Mouse (Mus musculus): ENCODE data around the gene Trip11. TPM values are rescaled to one million over a fixed set of nuclear protein-coding genes. Genes with fewer than 3 reads are reported as not detected.

The Trip11 gene
- polyA plus RNA-seq, 1 experiment from 2014 or later: 14.4 TPM

GRCm38 (mm10) chr12:101937572-101937971, 24.5 kb upstream of the Trip11 start:
- no peaks in the 10 kb centered on the region for H3K9me3 ChIP-seq (replicated peaks; ENCODE audit: control insufficient read depth, low read length)
- no peaks in the 10 kb centered on the region for H3K27me3 ChIP-seq (replicated peaks; ENCODE audit: control insufficient read depth, insufficient read depth, low read length)
- H3K4me1 ChIP-seq (ENCODE audit: control insufficient read depth, insufficient read depth, low read length): no peaks in the 10 kb centered on the region
- no peak overlapping the region for H3K4me2 ChIP-seq (ENCODE audit: low read length)
- H3K4me3 ChIP-seq (ENCODE audit: low read depth, low read length): no peak overlapping the region
- H3K36me3 ChIP-seq (ENCODE audit: control insufficient read depth, insufficient read depth, low read length): peaks cover 52% of the 10 kb centered on the region
- DNase-seq (ENCODE audit: low spot score): peak; percentile 4
- H3K27ac ChIP-seq (ENCODE audit: low read depth, low read length): no peak overlapping the region
- 85% methylated on average over 7 of the region's 7 CpGs for WGBS
- H3K9ac ChIP-seq (ENCODE audit: low read length): no peak overlapping the region
- no peak for ATAC-seq

- WGBS: 97% methylated on average over 3 of the region's 3 CpGs
- Histone ChIP-seq H3K36me3 (ENCODE audit: control insufficient read depth, insufficient read depth, low read length) (peaks cover 54% of the 10 kb centered on the region), H3K9me3 (replicated peaks; ENCODE audit: control insufficient read depth, low read length) (no peaks in the 10 kb centered on the region), H3K4me2 (ENCODE audit: low read length) (no peak overlapping the region), H3K4me1 (ENCODE audit: control insufficient read depth, insufficient read depth, low read length) (no peaks in the 10 kb centered on the region), H3K27me3 (replicated peaks; ENCODE audit: control insufficient read depth, insufficient read depth, low read length) (no peaks in the 10 kb centered on the region), H3K27ac (ENCODE audit: low read depth, low read length) (no peak overlapping the region), H3K4me3 (ENCODE audit: low read depth, low read length) (no peak overlapping the region), H3K9ac (ENCODE audit: low read length) (no peak overlapping the region)
- no peak for ATAC-seq
- no peak for DNase-seq (ENCODE audit: low spot score)
Measured at GRCm38 (mm10) chr12:101935223-101935622, 22.2 kb upstream of the Trip11 start.

DNA sequence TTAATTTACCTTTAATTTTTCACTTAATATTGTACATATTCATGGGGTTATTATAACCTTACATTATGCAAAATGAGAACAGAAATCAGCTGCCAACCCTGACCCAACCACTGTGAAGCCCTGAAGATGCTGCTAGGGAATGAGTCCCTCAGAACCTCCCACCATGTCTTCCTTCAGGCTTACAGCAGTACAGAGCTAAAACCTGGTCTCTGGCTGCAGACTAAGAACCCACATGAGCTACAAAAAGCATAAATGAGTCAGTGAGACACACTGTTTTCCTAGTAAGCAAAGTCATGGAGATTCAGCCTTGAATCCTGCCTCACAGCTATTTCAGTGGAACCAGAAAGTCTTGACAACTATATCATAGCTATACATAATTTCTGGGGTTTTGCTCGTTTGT, 15.4 kb upstream of the Trip11 start:
- 100% methylated on average over 1 of the region's 1 CpGs for WGBS
- H3K9ac ChIP-seq (ENCODE audit: low read length): no peak overlapping the region
- peaks cover 90% of the 10 kb centered on the region for H3K36me3 ChIP-seq (ENCODE audit: control insufficient read depth, insufficient read depth, low read length)
- H3K4me2 ChIP-seq (ENCODE audit: low read length): no peak overlapping the region
- no peaks in the 10 kb centered on the region for H3K27me3 ChIP-seq (replicated peaks; ENCODE audit: control insufficient read depth, insufficient read depth, low read length)
- H3K4me1 ChIP-seq (ENCODE audit: control insufficient read depth, insufficient read depth, low read length): no peaks in the 10 kb centered on the region
- no peak for ATAC-seq
- no peaks in the 10 kb centered on the region for H3K9me3 ChIP-seq (replicated peaks; ENCODE audit: control insufficient read depth, low read length)
- DNase-seq (ENCODE audit: low spot score): no peak
- no peak overlapping the region for H3K27ac ChIP-seq (ENCODE audit: low read depth, low read length)
- H3K4me3 ChIP-seq (ENCODE audit: low read depth, low read length): no peak overlapping the region

GRCm38 (mm10) chr12:101922313-101922712, 9.2 kb upstream of the Trip11 start:
- H3K9me3 ChIP-seq (replicated peaks; ENCODE audit: control insufficient read depth, low read length): no peaks in the 10 kb centered on the region
- H3K36me3 ChIP-seq (ENCODE audit: control insufficient read depth, insufficient read depth, low read length): peaks cover 54% of the 10 kb centered on the region
- no peak overlapping the region for H3K4me3 ChIP-seq (ENCODE audit: low read depth, low read length)
- DNase-seq (ENCODE audit: low spot score) (no peak), ATAC-seq (no peak)
- H3K27me3 ChIP-seq (replicated peaks; ENCODE audit: control insufficient read depth, insufficient read depth, low read length): no peaks in the 10 kb centered on the region
- H3K9ac ChIP-seq (ENCODE audit: low read length): no peak overlapping the region
- H3K27ac ChIP-seq (ENCODE audit: low read depth, low read length): no peak overlapping the region
- no peaks in the 10 kb centered on the region for H3K4me1 ChIP-seq (ENCODE audit: control insufficient read depth, insufficient read depth, low read length)
- WGBS: 86% methylated on average over 6 of the region's 6 CpGs
- H3K4me2 ChIP-seq (ENCODE audit: low read length): no peak overlapping the region

GRCm38 (mm10) chr12:101919847-101920246, 6.8 kb upstream of the Trip11 start:
- 90% methylated on average over 3 of the region's 3 CpGs for WGBS

DNA sequence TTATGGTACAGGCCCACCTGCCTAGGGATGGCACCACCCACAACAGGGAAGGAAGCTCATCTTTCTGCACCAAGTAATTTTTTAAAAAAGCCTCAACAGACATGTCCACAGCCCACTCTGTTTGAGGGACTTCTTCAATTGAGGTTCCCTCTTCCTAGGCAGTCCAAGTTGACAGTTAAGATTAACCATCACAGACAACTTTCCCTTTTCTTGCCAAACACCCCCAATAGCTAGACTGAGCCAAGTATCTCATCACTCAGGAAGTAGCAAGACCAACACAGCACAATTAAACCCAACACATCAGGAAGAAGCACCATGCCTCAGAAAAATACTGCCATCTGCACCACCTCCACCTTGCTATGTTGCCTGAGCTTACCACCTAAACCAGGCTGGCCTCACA, 4.1 kb upstream of the Trip11 start:
- peaks cover under 1% of the 10 kb centered on the region; the same call in 1 of the 2 replicates for H3K4me1 ChIP-seq (ENCODE audit: control insufficient read depth, insufficient read depth, low read length)
- no peak overlapping the region for H3K4me3 ChIP-seq (ENCODE audit: low read depth, low read length)
- H3K9ac ChIP-seq (ENCODE audit: low read length): no peak overlapping the region
- no peak for ATAC-seq
- peaks cover 5% of the 10 kb centered on the region for H3K36me3 ChIP-seq (ENCODE audit: control insufficient read depth, insufficient read depth, low read length)
- no peaks in the 10 kb centered on the region for H3K9me3 ChIP-seq (replicated peaks; ENCODE audit: control insufficient read depth, low read length)
- no peak for DNase-seq (ENCODE audit: low spot score)
- H3K27ac ChIP-seq (ENCODE audit: low read depth, low read length): no peak overlapping the region
- H3K27me3 ChIP-seq (replicated peaks; ENCODE audit: control insufficient read depth, insufficient read depth, low read length): no peaks in the 10 kb centered on the region
- no peak overlapping the region for H3K4me2 ChIP-seq (ENCODE audit: low read length)

More at GRCm38 (mm10) chr12:101919847-101920246, 6.8 kb upstream of the Trip11 start:
- Histone ChIP-seq H3K27ac (ENCODE audit: low read depth, low read length) (no peak overlapping the region), H3K4me1 (ENCODE audit: control insufficient read depth, insufficient read depth, low read length) (no peaks in the 10 kb centered on the region), H3K36me3 (ENCODE audit: control insufficient read depth, insufficient read depth, low read length) (peaks cover 31% of the 10 kb centered on the region), H3K9me3 (replicated peaks; ENCODE audit: control insufficient read depth, low read length) (no peaks in the 10 kb centered on the region), H3K4me3 (ENCODE audit: low read depth, low read length) (no peak overlapping the region), H3K4me2 (ENCODE audit: low read length) (no peak overlapping the region), H3K27me3 (replicated peaks; ENCODE audit: control insufficient read depth, insufficient read depth, low read length) (no peaks in the 10 kb centered on the region), H3K9ac (ENCODE audit: low read length) (no peak overlapping the region)
- ATAC-seq (no peak), DNase-seq (ENCODE audit: low spot score) (no peak)

GRCm38 (mm10) chr12:101911346-101911745, 1.7 kb downstream of the Trip11 start:
- no peaks in the 10 kb centered on the region for H3K27me3 ChIP-seq (replicated peaks; ENCODE audit: control insufficient read depth, insufficient read depth, low read length)
- peak overlapping the region; percentile 89; the same call in 1 of the 2 replicates for H3K4me3 ChIP-seq (ENCODE audit: low read depth, low read length)
- peak overlapping the region; percentile 71 for H3K4me2 ChIP-seq (ENCODE audit: low read length)
- peak overlapping the region; percentile 92; the same call in 1 of the 2 replicates for H3K9ac ChIP-seq (ENCODE audit: low read length)
- DNase-seq (ENCODE audit: low spot score) (no peak), ATAC-seq (no peak)
- no peak overlapping the region for H3K27ac ChIP-seq (ENCODE audit: low read depth, low read length)
- no peaks in the 10 kb centered on the region for H3K36me3 ChIP-seq (ENCODE audit: control insufficient read depth, insufficient read depth, low read length)
- WGBS: 86% methylated on average over 3 of the region's 3 CpGs
- peaks cover 14% of the 10 kb centered on the region for H3K4me1 ChIP-seq (ENCODE audit: control insufficient read depth, insufficient read depth, low read length)
- H3K9me3 ChIP-seq (replicated peaks; ENCODE audit: control insufficient read depth, low read length): no peaks in the 10 kb centered on the region

- H3K4me3 ChIP-seq (ENCODE audit: low read depth, low read length): no peak overlapping the region
- ATAC-seq (no peak), DNase-seq (ENCODE audit: low spot score) (no peak)
- WGBS: 95% methylated on average over 6 of the region's 6 CpGs
- H3K27me3 ChIP-seq (replicated peaks; ENCODE audit: control insufficient read depth, insufficient read depth, low read length): no peaks in the 10 kb centered on the region
- no peak overlapping the region for H3K4me2 ChIP-seq (ENCODE audit: low read length)
- no peak overlapping the region for H3K27ac ChIP-seq (ENCODE audit: low read depth, low read length)
- peaks cover 14% of the 10 kb centered on the region for H3K4me1 ChIP-seq (ENCODE audit: control insufficient read depth, insufficient read depth, low read length)
- H3K9ac ChIP-seq (ENCODE audit: low read length): no peak overlapping the region
- H3K9me3 ChIP-seq (replicated peaks; ENCODE audit: control insufficient read depth, low read length): no peaks in the 10 kb centered on the region
- 0 out of 2 replicates have a peak, but pooled peaks cover 4% of the 10 kb centered on the region for H3K36me3 ChIP-seq (ENCODE audit: control insufficient read depth, insufficient read depth, low read length)
Measured at GRCm38 (mm10) chr12:101910360-101910759, 2.7 kb downstream of the Trip11 start.

GRCm38 (mm10) chr12:101905817-101906216, 7.2 kb downstream of the Trip11 start:
- no peaks in the 10 kb centered on the region for H3K4me1 ChIP-seq (ENCODE audit: control insufficient read depth, insufficient read depth, low read length)
- no peaks in the 10 kb centered on the region for H3K27me3 ChIP-seq (replicated peaks; ENCODE audit: control insufficient read depth, insufficient read depth, low read length)
- no peak for ATAC-seq
- H3K4me3 ChIP-seq (ENCODE audit: low read depth, low read length): no peak overlapping the region
- no peaks in the 10 kb centered on the region for H3K9me3 ChIP-seq (replicated peaks; ENCODE audit: control insufficient read depth, low read length)
- no peak overlapping the region for H3K4me2 ChIP-seq (ENCODE audit: low read length)
- H3K36me3 ChIP-seq (ENCODE audit: control insufficient read depth, insufficient read depth, low read length): peaks cover 17% of the 10 kb centered on the region; the same call in 1 of the 2 replicates
- 94% methylated on average over 12 of the region's 12 CpGs for WGBS
- no peak overlapping the region for H3K9ac ChIP-seq (ENCODE audit: low read length)
- DNase-seq (ENCODE audit: low spot score): no peak
- H3K27ac ChIP-seq (ENCODE audit: low read depth, low read length): no peak overlapping the region

All from forebrain, embryonic 14.5 days (tissue).